Mouse (Mus musculus) cortical plate, adult 2 months (tissue): ENCODE data around the gene Tbc1d2b. TPM values are rescaled to one million over a fixed set of nuclear protein-coding genes. Genes with fewer than 3 reads are reported as not detected.

ENCODE experiments used
- H3K27ac ChIP-seq: fragments of 200-500 bp; 2 replicates; pipeline ENCODE4 v1.5.1; 2012; ENCODE audit warnings: low read length, control low read depth, inconsistent platforms; ENCODE audit not compliant: insufficient read depth
- H3K4me1 ChIP-seq: fragments of 200-500 bp; 2 replicates; pipeline ENCODE4 v1.6.1; 2011; ENCODE audit warnings: low read length; ENCODE audit not compliant: control insufficient read depth, insufficient read depth
- H3K4me3 ChIP-seq: fragments of 200-500 bp; 2 replicates; pipeline ENCODE4 v1.5.1; 2011; ENCODE audit warnings: mild to moderate bottlenecking, low read length, control low read depth; ENCODE audit not compliant: insufficient read depth
- CTCF ChIP-seq: fragments of 200-500 bp; IDR thresholded peaks from 2 replicates; pipeline ENCODE4 v1.5.1; 2011; ENCODE audit warnings: mild to moderate bottlenecking, control low read depth, low read length; ENCODE audit not compliant: insufficient read depth; ENCODE audit errors: extremely low read depth
- POLR2A ChIP-seq: fragments of 200-500 bp; IDR thresholded peaks from 2 replicates; pipeline ENCODE4 v1.6.1; 2011; ENCODE audit warnings: mild to moderate bottlenecking, low read length, control low read depth; ENCODE audit not compliant: insufficient read depth; ENCODE audit errors: extremely low read depth
- polyA plus RNA-seq: library from polyadenylated mRNA; depleted of rRNA; stranded (reverse); fragments of >200 nt; gene quantifications from 2 replicates; pipeline ENCODE4 v1.2.3, GENCODE M21; 2012; rRNA removed

Gene Tbc1d2b
- polyA plus RNA-seq, 1 experiment, result 11.4 TPM

DNA sequence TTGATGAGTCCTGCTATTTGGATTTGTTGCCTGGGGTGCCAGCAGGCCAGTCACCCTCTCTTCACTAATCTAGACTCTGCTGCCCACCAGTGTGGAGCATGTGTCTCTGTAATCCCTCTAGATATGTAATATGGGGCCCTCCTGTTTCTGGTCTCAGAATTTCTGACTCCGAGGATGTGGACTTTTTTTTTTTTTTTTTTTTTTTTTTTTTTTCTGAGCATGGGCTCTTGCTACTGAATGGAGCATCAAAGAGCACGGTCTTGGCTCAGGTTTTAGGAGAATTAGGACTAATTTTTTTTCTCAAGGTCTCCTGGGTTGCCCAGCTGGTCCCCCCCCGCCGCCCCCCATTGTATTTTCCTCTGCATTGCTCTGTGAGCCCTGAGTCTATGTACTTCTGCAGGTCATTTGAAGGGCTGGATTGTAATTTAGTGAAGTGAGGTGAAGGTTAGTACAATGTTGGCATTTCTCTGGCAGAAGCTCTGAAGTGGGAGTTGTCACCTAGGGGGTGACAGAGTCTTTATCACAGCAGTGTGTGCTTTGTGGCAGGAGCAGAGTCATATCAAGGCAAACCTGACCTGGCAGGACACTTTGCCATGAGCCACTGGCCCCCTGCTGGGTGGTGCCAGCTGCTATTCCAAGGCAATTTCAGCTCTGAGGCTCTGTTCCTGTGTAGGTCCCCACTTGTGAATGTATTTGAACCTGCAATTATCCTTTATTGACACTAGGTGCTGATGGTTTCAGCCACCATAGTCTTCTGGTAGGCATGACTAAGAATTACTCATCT, 105.7 kb downstream of the Tbc1d2b start:
- no peaks in the 10 kb centered on the region for H3K4me1 ChIP-seq
- TF ChIP-seq CTCF (no peak), POLR2A (no peak)
- no peak overlapping the region for H3K4me3 ChIP-seq
- H3K27ac ChIP-seq, result no peak overlapping the region

DNA sequence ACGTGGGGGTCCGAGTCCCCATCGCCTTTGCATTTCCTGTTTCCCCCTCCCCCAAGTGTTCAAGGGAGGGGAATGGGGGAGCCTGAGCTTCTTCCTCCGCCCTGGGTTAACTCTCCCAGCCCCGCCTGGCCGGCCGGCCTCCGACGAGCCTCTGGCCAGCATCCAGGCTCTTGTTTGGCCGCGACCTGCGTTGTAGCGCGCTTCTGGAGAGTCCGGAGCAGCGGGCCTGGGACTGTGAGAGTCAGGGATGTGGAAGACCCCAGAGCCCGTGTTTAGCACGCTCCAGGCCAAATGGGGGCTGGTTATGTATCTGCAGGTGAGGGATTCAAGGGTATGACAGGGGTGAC, 106.9 kb downstream of the Tbc1d2b start:
- H3K27ac ChIP-seq, result no peak overlapping the region
- peak overlapping the region; percentile 31; the same call in 1 of the 2 replicates for H3K4me3 ChIP-seq
- H3K4me1 ChIP-seq, result no peaks in the 10 kb centered on the region
- TF ChIP-seq POLR2A, result no peak
- no peak for TF ChIP-seq CTCF

DNA sequence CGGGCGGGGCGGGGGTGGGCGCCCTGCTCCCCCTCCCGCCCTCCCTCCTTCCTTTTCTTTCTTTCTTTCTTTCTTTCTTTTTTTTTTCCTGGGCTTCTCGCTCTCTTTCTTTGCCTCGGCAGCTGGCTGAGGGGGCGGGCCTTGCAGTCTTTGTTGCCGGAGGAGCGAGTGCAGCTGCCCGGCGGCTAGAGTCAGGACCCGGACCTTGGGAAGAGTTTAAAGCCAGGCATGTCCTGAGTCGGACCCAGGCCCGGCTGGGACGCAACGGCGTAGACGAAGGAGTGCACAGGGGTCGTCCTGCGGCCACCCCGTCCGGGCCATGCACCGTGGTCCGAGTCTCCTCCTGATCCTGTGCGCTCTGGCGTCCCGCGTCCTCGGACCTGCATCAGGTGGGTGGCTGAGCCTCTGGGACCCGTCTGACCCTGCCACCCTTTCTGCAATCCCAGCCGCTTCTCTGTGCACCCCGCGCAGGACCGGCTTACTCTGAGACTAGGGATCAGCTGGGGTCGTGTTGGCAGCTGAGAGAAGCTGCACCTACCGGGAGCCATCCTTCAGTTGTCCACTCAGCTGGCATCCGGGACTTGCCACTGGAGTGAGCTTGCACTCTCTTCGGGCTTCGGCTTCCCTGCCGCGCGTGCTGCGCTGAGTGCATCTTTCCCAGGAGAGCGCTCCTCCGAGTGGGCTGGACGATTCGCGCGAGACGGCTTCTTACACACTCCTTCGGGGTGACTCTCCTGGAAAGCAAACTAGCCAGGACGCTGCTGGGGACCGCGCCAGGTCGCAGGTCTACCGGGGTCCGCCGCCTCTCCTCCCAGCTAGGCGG, 107.5 kb downstream of the Tbc1d2b start, which contains the start of gene Adamts7:
Gene Adamts7, plus strand, starts transcription at position 144 of the 823 bp plus-strand sequence.
- Histone ChIP-seq H3K4me3 (peak within 1 kb of the TSS; percentile 31), H3K27ac (no peak within 1 kb of the TSS), H3K4me1 (no peaks in the 10 kb centered on the region)
- TF ChIP-seq CTCF, result no peak
- TF ChIP-seq POLR2A, result no peak

DNA sequence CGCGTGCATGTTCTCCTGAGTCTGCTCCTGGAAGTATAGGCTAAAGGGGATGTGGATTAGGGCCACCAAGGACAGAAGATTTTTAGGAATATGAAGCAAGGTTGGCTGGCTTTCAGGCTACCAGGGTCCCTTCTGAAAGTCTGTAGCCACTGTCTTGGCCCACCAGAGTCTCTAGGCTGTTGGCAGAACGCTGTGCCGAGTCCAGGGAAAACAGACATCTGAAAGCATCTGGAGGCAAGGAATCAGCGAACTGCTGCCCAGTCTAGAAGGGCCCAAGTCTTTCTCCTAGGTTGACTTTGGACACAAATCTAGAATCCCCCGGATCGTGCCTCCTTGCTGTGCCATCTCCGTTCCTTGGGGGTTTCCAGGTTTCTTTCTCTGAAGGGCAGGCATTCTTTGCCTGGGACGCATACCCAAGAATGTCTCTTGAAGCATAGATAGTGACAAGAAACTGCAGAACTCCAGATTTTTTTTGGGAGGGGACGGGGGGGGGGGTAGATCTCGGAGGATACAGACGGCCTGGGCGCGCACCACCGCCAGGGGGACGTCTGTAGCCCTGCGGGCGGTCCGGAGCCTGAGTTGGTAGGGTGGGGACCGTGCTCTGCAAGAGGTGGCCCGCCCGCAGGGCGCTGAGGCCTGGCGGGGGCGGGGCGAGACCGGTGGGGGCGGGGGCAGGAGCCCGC, 108.2 kb downstream of the Tbc1d2b start:
- peak overlapping the region; percentile 31; the same call in 1 of the 2 replicates for H3K4me3 ChIP-seq
- no peak overlapping the region for H3K27ac ChIP-seq
- TF ChIP-seq POLR2A (no peak), CTCF (no peak)
- H3K4me1 ChIP-seq, result no peaks in the 10 kb centered on the region

Other genes starting within 250 kb of the Tbc1d2b start
- 17.3 and 17.5 TPM in 2 replicates for gene Ctsh, start 216.7 kb downstream of the Tbc1d2b start, polyA plus RNA-seq
- gene Morf4l1, start 156.0 kb downstream of the Tbc1d2b start, polyA plus RNA-seq, result 410 and 423 TPM in 2 replicates
- 0.55 and 0.61 TPM in 2 replicates for gene Adamts7, start 107.7 kb downstream of the Tbc1d2b start, polyA plus RNA-seq